Mouse (Mus musculus) E14TG2a.4 (cell line): Measurements from ENCODE around the gene Alpi.

Experiments used
- H3K27me3 ChIP-seq: 2 replicates; pipeline ENCODE4 v1.6.1; 2014; ENCODE audit warnings: low read length, control low read depth; ENCODE audit not compliant: insufficient read depth
- H3K36me3 ChIP-seq: 2 replicates; pipeline ENCODE4 v1.6.1; 2014; ENCODE audit warnings: low read length, control low read depth; ENCODE audit not compliant: insufficient read depth
- H3K4me1 ChIP-seq: replicated peaks from 2 replicates; pipeline ENCODE4 v1.6.1; 2014; ENCODE audit warnings: low read depth, low read length, control low read depth
- H3K4me3 ChIP-seq: replicated peaks from 2 replicates; pipeline ENCODE4 v1.5.1; 2014; ENCODE audit warnings: mild to moderate bottlenecking, low read length
- H3K9me3 ChIP-seq: 2 replicates; pipeline ENCODE4 v1.6.1; 2014; ENCODE audit warnings: low read length, control low read depth
- CTCF ChIP-seq: conservative IDR thresholded peaks from 2 replicates; pipeline ENCODE4 v1.5.1; 2014; ENCODE audit warnings: low read length
- NANOG ChIP-seq: IDR thresholded peaks from 2 replicates; pipeline ENCODE4 v1.6.1; 2014; ENCODE audit warnings: borderline replicate concordance, low read length, mixed read lengths
- POU5F1 ChIP-seq: IDR thresholded peaks from 2 replicates; pipeline ENCODE4 v1.6.1; 2014; ENCODE audit warnings: low read length, borderline replicate concordance

The Alpi gene

GRCm38 (mm10) chr1:87050700-87051099 lies 50.7 kb downstream of the Alpi start:
- TF ChIP-seq NANOG (no peak), CTCF (no peak), POU5F1 (no peak)
- H3K9me3 ChIP-seq = no peaks in the 10 kb centered on the region
- H3K27me3 ChIP-seq = no peaks in the 10 kb centered on the region
- no peak overlapping the region for H3K4me3 ChIP-seq
- peaks cover 5% of the 10 kb centered on the region; the same call in 1 of the 2 replicates for H3K4me1 ChIP-seq
- H3K36me3 ChIP-seq = peaks cover 13% of the 10 kb centered on the region

- H3K4me3 ChIP-seq = no peak overlapping the region
- no peaks in the 10 kb centered on the region for H3K27me3 ChIP-seq
- no peaks in the 10 kb centered on the region for H3K9me3 ChIP-seq
- peaks cover 5% of the 10 kb centered on the region; the same call in 1 of the 2 replicates for H3K4me1 ChIP-seq
- TF ChIP-seq NANOG = no peak
- TF ChIP-seq CTCF = no peak
- TF ChIP-seq POU5F1 = no peak
- peaks cover 18% of the 10 kb centered on the region for H3K36me3 ChIP-seq
Measured at GRCm38 (mm10) chr1:87050072-87050471, 51.3 kb downstream of the Alpi start.
